Mouse (Mus musculus) MEL (cell line): ENCODE data around the gene Ppfia4. TPM values are rescaled to one million over a fixed set of nuclear protein-coding genes. Genes with fewer than 3 reads are reported as not detected.

Source experiments
- DNase-seq: peaks from one replicate; pipeline ENCODE4 v3.0.0; 2011; ENCODE audit warnings: low read depth, low spot score
- H3K27ac ChIP-seq: 2 replicates; pipeline ENCODE4 v1.5.1; 2012; ENCODE audit warnings: low read depth, mild to moderate bottlenecking, control low read depth, low read length, moderate library complexity; ENCODE audit not compliant: control insufficient read depth
- H3K27me3 ChIP-seq, 2 experiments: fragments of 150-350 bp in 1 of 2; sonication (generic) in 1 of 2; 2 replicates each; pipeline ENCODE4 v1.6.1; 2012; ENCODE audit warnings: low read length in 2 of 2, mild to moderate bottlenecking in 2 of 2, improper control_type of control experiment in 1 of 2, moderate library complexity in 1 of 2; ENCODE audit not compliant: insufficient read depth in 2 of 2, control insufficient read depth in 1 of 2
- H3K36me3 ChIP-seq, 2 experiments: 2 replicates each; pipeline ENCODE4 v1.6.1; 2012 to 2014; ENCODE audit warnings: low read length in 2 of 2, improper control_type of control experiment in 1 of 2, inconsistent platforms in 1 of 2, mild to moderate bottlenecking in 1 of 2; ENCODE audit not compliant: insufficient read depth in 2 of 2, control insufficient read depth in 1 of 2
- H3K4me1 ChIP-seq, 2 experiments: fragments of 150-350 bp in 1 of 2; sonication (generic) in 1 of 2; 2 replicates each; pipeline ENCODE4 v1.6.1; 2012; ENCODE audit warnings: low read length in 2 of 2, improper control_type of control experiment in 1 of 2, mild to moderate bottlenecking in 1 of 2; ENCODE audit not compliant: insufficient read depth in 2 of 2, control insufficient read depth in 1 of 2
- H3K4me3 ChIP-seq, 2 experiments: fragments of 150-350 bp in 1 of 2; sonication (generic) in 1 of 2; 2 replicates each; pipeline ENCODE4 v1.5.1; 2012; ENCODE audit warnings: low read depth in 2 of 2, low read length in 2 of 2, mild to moderate bottlenecking in 2 of 2, moderate library complexity in 2 of 2, control low read depth in 1 of 2, improper control_type of control experiment in 1 of 2; ENCODE audit not compliant: control insufficient read depth in 1 of 2, insufficient read depth in 1 of 2
- H3K79me2 ChIP-seq: 2 replicates; pipeline ENCODE4 v1.6.1; 2012; ENCODE audit warnings: mild to moderate bottlenecking, low read length, moderate library complexity; ENCODE audit not compliant: control insufficient read depth, poor library complexity, insufficient read depth
- H3K9ac ChIP-seq: 2 replicates; pipeline ENCODE4 v1.6.1; 2012; ENCODE audit warnings: low read depth, mild to moderate bottlenecking, control low read depth, low read length, moderate library complexity; ENCODE audit not compliant: control insufficient read depth, poor library complexity, severe bottlenecking
- H3K9me3 ChIP-seq: fragments of 150-350 bp; sonication (generic); replicated peaks from 2 replicates; pipeline ENCODE4 v1.6.1; 2012; ENCODE audit warnings: mild to moderate bottlenecking, low read length, improper control_type of control experiment, moderate library complexity; ENCODE audit not compliant: insufficient read depth
- E2F4 ChIP-seq: IDR thresholded peaks from 2 replicates; pipeline ENCODE4 v1.6.1; 2011; ENCODE audit warnings: low read depth, low read length, improper control_type of control experiment, borderline replicate concordance
- ETS1 ChIP-seq: IDR thresholded peaks from 2 replicates; pipeline ENCODE4 v1.6.1; 2012; ENCODE audit warnings: low read depth, mild to moderate bottlenecking, inconsistent platforms, low read length, improper control_type of control experiment, moderate library complexity
- HCFC1 ChIP-seq: IDR thresholded peaks from 2 replicates; pipeline ENCODE4 v1.6.1; 2012; ENCODE audit warnings: low read depth, mild to moderate bottlenecking, inconsistent platforms, low read length, improper control_type of control experiment, moderate library complexity
- JUND ChIP-seq: IDR thresholded peaks from 2 replicates; pipeline ENCODE4 v1.6.1; 2011; ENCODE audit warnings: low read depth, mild to moderate bottlenecking, improper control_type of control experiment, low read length
- MAFK ChIP-seq: IDR thresholded peaks from 2 replicates; pipeline ENCODE4 v1.6.1; 2011; ENCODE audit warnings: low read depth, mild to moderate bottlenecking, low read length, improper control_type of control experiment, borderline replicate concordance
- MAX ChIP-seq: IDR thresholded peaks from 2 replicates; pipeline ENCODE4 v1.6.1; 2011; ENCODE audit warnings: low read length, improper control_type of control experiment
- MEF2A ChIP-seq: IDR thresholded peaks from 2 replicates; pipeline ENCODE4 v1.6.1; 2014; ENCODE audit warnings: low read depth, mild to moderate bottlenecking, inconsistent platforms, low read length, improper control_type of control experiment; ENCODE audit not compliant: poor library complexity, insufficient replicate concordance, severe bottlenecking; ENCODE audit errors: extremely low read depth
- POLR2A ChIP-seq, 2 experiments: IDR thresholded peaks; 2 replicates each; pipeline ENCODE4 v1.6.1; 2011 to 2012; ENCODE audit warnings: low read length in 2 of 2, mild to moderate bottlenecking in 2 of 2, control low read depth in 1 of 2, improper control_type of control experiment in 1 of 2, low read depth in 1 of 2, moderate library complexity in 1 of 2; ENCODE audit not compliant: control insufficient read depth in 1 of 2, insufficient read depth in 1 of 2, poor library complexity in 1 of 2
- POLR2AphosphoS2 ChIP-seq: IDR thresholded peaks from 2 replicates; pipeline ENCODE4 v1.6.1; 2011; ENCODE audit warnings: low read length, improper control_type of control experiment
- POLR2AphosphoS5 ChIP-seq: IDR thresholded peaks from 2 replicates; pipeline ENCODE4 v1.6.1; 2012; ENCODE audit warnings: low read depth, borderline replicate concordance, mild to moderate bottlenecking, inconsistent platforms, low read length, moderate library complexity, mixed read lengths
- SIN3A ChIP-seq: IDR thresholded peaks from 2 replicates; pipeline ENCODE4 v1.6.1; 2012; ENCODE audit warnings: low read length, improper control_type of control experiment, inconsistent platforms
- SMC3 ChIP-seq: IDR thresholded peaks from 2 replicates; pipeline ENCODE4 v1.6.1; 2011; ENCODE audit warnings: low read depth, low read length, improper control_type of control experiment
- USF2 ChIP-seq, 2 experiments: IDR thresholded peaks; 2 replicates each; pipeline ENCODE4 v1.6.1; 2011 to 2012; ENCODE audit warnings: improper control_type of control experiment in 2 of 2, low read length in 2 of 2, borderline replicate concordance in 1 of 2, inconsistent platforms in 1 of 2, low read depth in 1 of 2, mild to moderate bottlenecking in 1 of 2; ENCODE audit not compliant: insufficient read depth in 1 of 2
- ZC3H11A ChIP-seq: IDR thresholded peaks from 2 replicates; pipeline ENCODE4 v1.6.1; 2012; ENCODE audit warnings: low read depth, mild to moderate bottlenecking, inconsistent platforms, low read length, improper control_type of control experiment
- ZKSCAN1 ChIP-seq: IDR thresholded peaks from 2 replicates; pipeline ENCODE4 v1.6.1; 2012; ENCODE audit warnings: low read depth, mild to moderate bottlenecking, inconsistent platforms, low read length, improper control_type of control experiment, moderate library complexity
- ZMIZ1 ChIP-seq: IDR thresholded peaks from 2 replicates; pipeline ENCODE4 v1.6.1; 2012; ENCODE audit warnings: low read depth, mild to moderate bottlenecking, inconsistent platforms, low read length, improper control_type of control experiment, moderate library complexity
- ZNF384 ChIP-seq: IDR thresholded peaks from 2 replicates; pipeline ENCODE4 v1.6.1; 2012; ENCODE audit warnings: low read depth, mild to moderate bottlenecking, inconsistent platforms, low read length, improper control_type of control experiment
- polyA plus RNA-seq, 2 experiments: library from polyadenylated mRNA; stranded (reverse) in 1 of 2; unstranded in 1 of 2; fragments of >175 nt in 1 of 2; fragments of >200 nt in 1 of 2; gene quantifications; 2 replicates each; pipeline versions ENCODE4 v1.2.1 to v1.2.4; 2012; ENCODE audit warnings: low replicate concordance in 2 of 2, low read depth in 1 of 2; ENCODE audit not compliant: insufficient read length in 2 of 2, insufficient read depth in 1 of 2, missing spikeins in 1 of 2
- total RNA-seq: library from RNA; depleted of rRNA; stranded (reverse); fragments of 300-350 nt; gene quantifications from 2 replicates; pipeline ENCODE4 v1.2.3, GENCODE M21; 2012

Ppfia4 gene
- total and polyA plus RNA-seq, 3 experiments: 0.11 TPM; not detected in 2

DNA sequence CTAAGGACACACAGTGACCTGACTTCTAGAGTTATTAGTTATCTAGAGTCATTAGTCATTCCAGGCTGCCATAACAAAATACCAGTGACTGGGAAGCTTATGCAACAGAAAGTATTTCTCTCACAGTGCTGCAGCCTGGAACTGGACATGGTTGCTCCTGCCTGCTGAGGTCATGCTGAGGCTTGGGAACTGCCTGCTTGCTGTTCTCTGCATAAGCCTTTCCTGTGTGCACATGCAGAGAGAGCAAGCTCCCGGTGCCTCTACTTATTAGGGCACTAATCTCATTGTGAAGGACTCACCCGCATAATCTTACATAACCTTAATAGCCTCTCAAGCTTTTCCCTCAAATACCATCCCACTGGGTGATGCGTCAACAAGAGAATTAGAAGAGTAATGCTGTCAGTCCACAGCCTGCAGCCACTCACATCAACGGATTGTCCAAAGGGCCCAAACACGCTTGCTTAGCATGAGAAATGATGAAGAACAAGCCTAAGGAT lies 59.9 kb downstream of the Ppfia4 start:
- no peak overlapping the region for H3K9ac ChIP-seq
- no peaks in the 10 kb centered on the region for H3K4me1 ChIP-seq
- H3K79me2 ChIP-seq: no peaks in the 10 kb centered on the region
- TF ChIP-seq POLR2AphosphoS2 (no peak), ETS1 (no peak), MAX (no peak), HCFC1 (no peak), ZKSCAN1 (no peak), MEF2A (no peak), POLR2A (IDR thresholded peaks at IDR 0.05; ENCODE audit: control insufficient read depth in 1 of 2, insufficient read depth in 1 of 2, low read depth in 1 of 2, low read length in 2 of 2, poor library complexity in 1 of 2) (no peak)
- no peak for DNase-seq
- no peak overlapping the region for H3K27ac ChIP-seq
- no peaks in the 10 kb centered on the region for H3K36me3 ChIP-seq
- H3K9me3 ChIP-seq: no peaks in the 10 kb centered on the region
- peaks cover 5 to 6% of the 10 kb centered on the region in 2 experiments; a peak in 3 of 4 replicates for H3K27me3 ChIP-seq
- H3K4me3 ChIP-seq: no peak overlapping the region

DNA sequence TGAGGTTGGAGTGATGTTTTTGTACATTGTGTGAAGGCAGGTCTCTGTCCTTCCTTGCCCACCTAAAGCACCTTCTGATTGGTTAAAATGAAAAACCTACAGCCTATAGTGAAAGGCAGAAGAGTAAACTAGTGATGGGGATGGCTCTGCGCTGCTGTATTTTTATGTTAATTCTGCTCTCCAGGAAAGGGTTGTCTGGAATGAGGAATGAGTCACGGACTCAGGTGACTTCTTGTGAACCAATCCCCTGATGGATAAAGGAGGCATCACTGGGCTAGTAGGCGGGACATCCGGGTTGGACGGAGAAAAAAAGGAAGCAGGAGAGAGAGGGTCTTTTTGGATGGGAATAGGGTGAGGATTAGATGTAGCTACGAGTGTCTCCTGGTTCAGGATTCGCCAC lies 62.7 kb downstream of the Ppfia4 start:
- no peak for DNase-seq

DNA sequence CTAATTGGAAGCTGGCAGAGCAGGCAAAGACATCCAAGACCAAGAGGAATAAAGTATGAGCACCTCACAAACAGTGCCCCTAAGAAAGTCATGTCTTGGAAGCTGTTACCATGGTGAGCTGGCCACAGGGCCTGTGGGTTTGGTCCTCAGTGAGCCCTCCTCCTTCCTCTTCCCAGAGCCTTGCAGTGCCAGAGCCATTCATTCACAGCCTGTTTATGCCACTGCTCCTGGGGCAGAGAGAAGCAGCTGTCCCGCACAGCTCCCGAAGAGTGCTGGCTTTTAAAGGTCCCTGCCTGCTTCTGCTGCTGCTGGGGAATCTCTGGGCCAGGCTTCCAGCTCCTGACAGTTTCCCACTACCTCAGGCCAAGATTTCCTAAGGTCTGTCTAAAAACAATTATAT lies 66.9 kb downstream of the Ppfia4 start:
- TF ChIP-seq USF2 (IDR thresholded peaks at IDR 0.05; ENCODE audit: borderline replicate concordance in 1 of 2, insufficient read depth in 1 of 2, low read depth in 1 of 2, low read length in 2 of 2) (no peak), POLR2AphosphoS5 (no peak), SMC3 (no peak)
- TF ChIP-seq, all 39 proteins: peak for 0

More for the DNA sequence above, 62.7 kb downstream of the Ppfia4 start:
- Histone ChIP-seq H3K36me3 (no peaks in the 10 kb centered on the region), H3K9ac (no peak overlapping the region), H3K4me3 (no peak overlapping the region), H3K79me2 (no peaks in the 10 kb centered on the region)
- TF ChIP-seq SIN3A: no peak
- TF ChIP-seq ZNF384: no peak
- TF ChIP-seq POLR2AphosphoS2: no peak
- TF ChIP-seq POLR2AphosphoS5: no peak
- no peak for TF ChIP-seq ZC3H11A
- TF ChIP-seq E2F4: no peak
- TF ChIP-seq MAFK: no peak
- TF ChIP-seq MEF2A: no peak
- no peak for TF ChIP-seq POLR2A (IDR thresholded peaks at IDR 0.05; ENCODE audit: control insufficient read depth in 1 of 2, insufficient read depth in 1 of 2, low read depth in 1 of 2, low read length in 2 of 2, poor library complexity in 1 of 2)
- TF ChIP-seq ETS1: no peak
- TF ChIP-seq ZMIZ1: no peak
- no peak for TF ChIP-seq JUND
- TF ChIP-seq, all 39 proteins: peak for 0
- Histone ChIP-seq H3K27ac (no peak overlapping the region), H3K9me3 (no peaks in the 10 kb centered on the region), H3K27me3 (peaks cover 8 to 12% of the 10 kb centered on the region in 2 experiments), H3K4me1 (no peaks in the 10 kb centered on the region)

More for the DNA sequence above, 66.9 kb downstream of the Ppfia4 start:
- no peaks in the 10 kb centered on the region for H3K36me3 ChIP-seq
- H3K9ac ChIP-seq: no peak overlapping the region
- no peak overlapping the region for H3K4me3 ChIP-seq
- no peak overlapping the region for H3K27ac ChIP-seq
- DNase-seq: no peak
- no peaks in the 10 kb centered on the region for H3K79me2 ChIP-seq
- no peaks in the 10 kb centered on the region for H3K4me1 ChIP-seq
- H3K27me3 ChIP-seq: peaks cover 8 to 12% of the 10 kb centered on the region in 2 experiments
- H3K9me3 ChIP-seq: no peaks in the 10 kb centered on the region
